Mouse (Mus musculus) kidney, postnatal 0 days (tissue): ENCODE data around the gene Speg. TPM values are rescaled to one million over a fixed set of nuclear protein-coding genes. Genes with fewer than 3 reads are reported as not detected.

Experiments used
- ATAC-seq: fragments of 200-750 bp; cut with Nextera tagmentation; replicated peaks from 2 replicates; pipeline ENCODE4 v1.8.0; 2017; ENCODE audit warnings: low read depth, moderate number of reproducible peaks, moderate TSS enrichment, moderate library complexity; ENCODE audit not compliant: low FRiP score
- DNase-seq: peaks from one replicate; pipeline ENCODE4 v3.0.0-alpha.2; 2016; ENCODE audit warnings: low spot score
- H3K27ac ChIP-seq: fragments of 300-500 bp; sonication (generic); 2 replicates; pipeline ENCODE4 v1.5.1; 2014; ENCODE audit warnings: mild to moderate bottlenecking
- H3K27me3 ChIP-seq: fragments of 300-500 bp; sonication (generic); 2 replicates; pipeline ENCODE4 v1.6.1; 2014; ENCODE audit warnings: low read length, mixed read lengths; ENCODE audit not compliant: insufficient read depth
- H3K36me3 ChIP-seq: fragments of 300-500 bp; sonication (generic); 2 replicates; pipeline ENCODE4 v1.6.1; 2014; ENCODE audit warnings: low read length, mixed read lengths; ENCODE audit not compliant: insufficient read depth
- H3K4me1 ChIP-seq: fragments of 300-500 bp; sonication (generic); replicated peaks from 2 replicates; pipeline ENCODE4 v1.6.1; 2014; ENCODE audit warnings: antibody characterized with exemption, low read length, mixed read lengths; ENCODE audit not compliant: insufficient read depth
- H3K4me2 ChIP-seq: fragments of 300-500 bp; sonication (generic); 2 replicates; pipeline ENCODE4 v1.6.1; 2014; ENCODE audit warnings: mild to moderate bottlenecking, low read length, moderate library complexity, mixed read lengths
- H3K4me3 ChIP-seq: fragments of 300-500 bp; sonication (generic); replicated peaks from 2 replicates; pipeline ENCODE4 v1.5.1; 2014; ENCODE audit warnings: low read depth, low read length
- H3K9ac ChIP-seq: fragments of 300-500 bp; sonication (generic); 2 replicates; pipeline ENCODE4 v1.6.1; 2014; ENCODE audit warnings: low read depth, low read length
- H3K9me3 ChIP-seq: fragments of 300-500 bp; sonication (generic); replicated peaks from 2 replicates; pipeline ENCODE4 v1.6.1; 2016; ENCODE audit warnings: low read length, inconsistent platforms, mixed read lengths
- CTCF ChIP-seq: IDR thresholded peaks from 2 replicates; pipeline ENCODE4 v1.5.1; 2016; ENCODE audit warnings: antibody characterized with exemption, low read depth, mild to moderate bottlenecking, moderate library complexity
- WGBS: fragments of 180-500 bp; shearing (Covaris S2); extraction: QIAGEN DNeasy Blood & Tissue Kit; methylation state at CpG from one replicate; pipeline ENCODE4 v1.1.7; 2014; 5-methylcytosine and 5-hydroxymethylcytosine counted together
- polyA plus RNA-seq: library from polyadenylated mRNA; unstranded; fragments of >200 nt; fragmentation: Nextera tagmentation; extraction: Ambion mirVana; gene quantifications from 2 replicates; pipeline ENCODE4 v1.2.1, GENCODE M21; 2015

Gene Speg
- polyA plus RNA-seq, 1 experiment from 2014 or later: 40.1 TPM

DNA sequence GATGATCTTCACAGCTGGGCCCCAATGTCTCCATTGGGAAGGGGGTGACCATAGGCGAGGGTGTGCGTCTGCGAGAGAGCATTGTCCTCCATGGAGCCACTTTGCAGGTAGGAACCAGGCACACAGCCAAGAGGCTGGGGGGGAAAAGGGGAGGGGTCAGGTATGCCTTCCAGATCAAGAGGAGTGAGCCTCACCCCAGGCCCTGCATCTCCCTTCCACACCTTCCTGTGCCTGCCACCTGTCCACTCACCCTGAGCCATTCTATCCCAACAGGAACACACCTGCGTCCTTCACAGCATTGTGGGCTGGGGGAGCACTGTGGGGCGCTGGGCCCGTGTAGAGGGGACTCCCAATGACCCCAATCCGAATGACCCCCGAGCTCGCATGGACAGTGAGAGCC lies 67.1 kb downstream of the Speg start:
- H3K4me1 ChIP-seq: peaks cover 32% of the 10 kb centered on the region
- no peaks in the 10 kb centered on the region for H3K27me3 ChIP-seq
- no peaks in the 10 kb centered on the region for H3K9me3 ChIP-seq
- H3K4me3 ChIP-seq: no peak overlapping the region
- no peak overlapping the region for H3K4me2 ChIP-seq
- H3K27ac ChIP-seq: no peak overlapping the region
- ATAC-seq: no peak
- H3K36me3 ChIP-seq: no peaks in the 10 kb centered on the region
- H3K9ac ChIP-seq: no peak overlapping the region
- no peak for TF ChIP-seq CTCF
- 74% methylated on average over 9 of the region's 9 CpGs for WGBS
- no peak for DNase-seq

DNA sequence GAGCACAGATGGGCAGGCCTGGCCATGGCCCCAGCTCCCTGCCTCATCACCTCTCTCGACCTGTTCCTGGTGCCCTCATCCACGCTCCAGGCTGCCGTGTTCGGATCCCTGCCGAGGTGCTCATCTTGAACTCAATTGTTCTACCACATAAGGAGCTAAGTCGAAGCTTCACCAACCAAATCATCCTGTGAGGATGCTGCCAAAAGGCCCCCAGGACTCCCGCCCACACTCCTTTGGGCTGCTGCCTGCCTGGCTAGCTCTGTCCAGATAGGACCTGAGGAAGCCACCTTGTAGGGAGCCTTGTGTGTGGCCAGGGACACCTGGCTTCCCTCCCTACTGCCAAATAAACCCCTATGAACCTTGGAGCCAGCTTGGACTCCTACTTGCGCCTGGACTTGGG lies 67.7 kb downstream of the Speg start:
- WGBS: 58% methylated on average over 8 of the region's 8 CpGs
- H3K36me3 ChIP-seq: no peaks in the 10 kb centered on the region
- H3K4me2 ChIP-seq: no peak overlapping the region
- no peak for DNase-seq
- H3K9ac ChIP-seq: no peak overlapping the region
- no peak for ATAC-seq
- no peaks in the 10 kb centered on the region for H3K27me3 ChIP-seq
- H3K4me1 ChIP-seq: peaks cover 38% of the 10 kb centered on the region
- no peak for TF ChIP-seq CTCF
- H3K9me3 ChIP-seq: no peaks in the 10 kb centered on the region
- no peak overlapping the region for H3K27ac ChIP-seq
- H3K4me3 ChIP-seq: no peak overlapping the region

DNA sequence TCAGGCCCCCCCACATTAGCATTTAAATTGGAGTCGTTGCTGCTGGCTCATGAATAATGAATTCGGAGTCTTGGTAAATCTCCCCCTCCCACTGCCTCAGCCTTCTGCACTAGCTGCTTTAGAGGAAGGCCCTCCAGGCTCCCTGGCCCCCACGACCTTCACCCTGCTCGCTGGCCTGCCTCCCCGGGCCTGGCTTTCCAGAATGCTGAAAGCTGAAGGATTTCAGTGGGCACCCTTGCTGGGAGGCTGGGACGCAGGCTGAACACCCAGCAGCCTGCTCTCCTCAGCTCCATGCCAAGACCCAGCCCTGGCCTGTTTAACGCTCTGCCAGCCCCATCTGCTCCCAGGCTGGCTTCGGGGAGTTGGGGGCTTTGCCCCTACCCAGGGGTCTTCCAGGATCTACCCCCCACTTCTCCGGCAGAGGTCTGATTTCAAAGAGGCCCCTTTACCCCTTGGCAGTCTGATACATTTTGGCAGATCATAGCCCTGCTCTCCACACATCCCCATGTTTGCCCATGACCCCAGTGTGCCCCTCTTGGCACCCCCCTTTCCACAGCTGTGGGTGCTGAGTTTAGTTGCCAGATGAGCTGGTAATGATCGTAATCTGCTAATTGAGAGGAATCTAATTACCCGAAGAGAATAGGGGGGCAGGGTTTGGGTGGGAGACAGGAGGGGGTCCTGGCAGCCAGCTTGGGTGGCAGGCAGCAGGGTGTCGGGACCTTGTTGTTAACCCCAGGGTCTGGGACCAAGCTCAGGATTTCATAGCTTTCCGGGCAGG lies 68.3 kb downstream of the Speg start:
- WGBS: 32% methylated on average over 13 of the region's 13 CpGs
- Histone ChIP-seq H3K27me3 (no peaks in the 10 kb centered on the region), H3K4me1 (peaks cover 44% of the 10 kb centered on the region)

DNA sequence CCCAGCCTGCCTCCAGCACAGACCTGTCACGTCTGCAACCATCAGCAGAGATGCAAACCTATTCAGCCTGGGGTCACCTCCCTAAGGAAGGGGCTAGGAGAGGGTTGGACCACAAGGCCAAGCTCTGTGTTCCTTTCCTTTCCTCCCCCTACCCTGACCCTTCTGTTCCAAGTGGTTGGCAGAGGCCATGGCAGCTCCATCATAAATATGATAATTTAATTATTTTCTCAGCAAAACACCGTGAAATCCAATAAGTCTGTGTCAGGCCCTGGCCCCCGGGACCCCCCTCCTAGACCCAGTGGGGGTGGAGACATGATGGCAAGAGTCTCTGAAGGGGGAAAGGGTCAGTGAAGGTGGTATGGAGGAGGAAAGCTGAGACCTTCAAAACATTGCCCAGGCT lies 69.1 kb downstream of the Speg start:
- Histone ChIP-seq H3K4me2 (no peak overlapping the region), H3K9ac (no peak overlapping the region), H3K4me3 (no peak overlapping the region), H3K27me3 (peaks cover 6% of the 10 kb centered on the region; the same call in 1 of the 2 replicates), H3K9me3 (no peaks in the 10 kb centered on the region), H3K36me3 (no peaks in the 10 kb centered on the region), H3K4me1 (peaks cover 49% of the 10 kb centered on the region), H3K27ac (no peak overlapping the region)
- WGBS: 34% methylated on average over 3 of the region's 3 CpGs
- DNase-seq (no peak), ATAC-seq (no peak)
- no peak for TF ChIP-seq CTCF

More for the DNA sequence above, 68.3 kb downstream of the Speg start:
- TF ChIP-seq CTCF: no peak
- H3K4me2 ChIP-seq: no peak overlapping the region
- DNase-seq (no peak), ATAC-seq (no peak)
- no peaks in the 10 kb centered on the region for H3K9me3 ChIP-seq
- H3K9ac ChIP-seq: no peak overlapping the region
- H3K27ac ChIP-seq: no peak overlapping the region
- H3K4me3 ChIP-seq: no peak overlapping the region
- H3K36me3 ChIP-seq: no peaks in the 10 kb centered on the region

DNA sequence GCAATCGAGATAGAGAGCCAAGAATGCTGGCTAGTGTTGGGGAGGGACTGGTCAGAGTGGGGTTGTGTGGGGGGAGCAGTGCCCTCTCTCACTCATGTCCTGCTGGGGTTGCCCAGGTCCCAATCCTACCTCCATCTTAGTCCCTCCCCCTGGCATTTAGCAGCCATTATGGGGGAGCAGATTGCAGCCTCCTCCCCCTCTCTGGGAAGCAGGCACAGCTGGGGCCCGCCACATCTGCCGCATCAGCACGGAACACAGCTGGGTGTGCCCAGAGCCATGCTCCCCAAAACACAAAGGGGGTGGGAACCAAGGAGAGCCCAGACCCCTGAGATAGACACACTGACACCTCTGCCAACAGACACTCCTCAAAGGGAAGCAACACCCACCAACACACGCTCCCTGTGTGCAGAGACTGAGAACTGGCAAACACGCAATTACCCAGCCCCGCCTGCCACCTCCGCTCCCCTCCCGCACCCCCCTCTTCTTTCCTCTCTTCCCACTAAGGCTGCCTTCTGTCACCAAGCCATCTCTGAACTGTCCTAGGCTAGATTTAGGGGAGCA lies 70.1 kb downstream of the Speg start:
- ATAC-seq (no peak), DNase-seq (no peak)
- Histone ChIP-seq H3K36me3 (no peaks in the 10 kb centered on the region), H3K4me2 (no peak overlapping the region; the same call in 1 of the 2 replicates), H3K4me1 (peaks cover 52% of the 10 kb centered on the region), H3K4me3 (no peak overlapping the region), H3K27me3 (peaks cover 11% of the 10 kb centered on the region; the same call in 1 of the 2 replicates), H3K27ac (no peak overlapping the region), H3K9me3 (no peaks in the 10 kb centered on the region), H3K9ac (0 out of 2 replicates have a peak overlapping the region, but pooled peaks have one; percentile 18)
- 11% methylated on average over 9 of the region's 9 CpGs for whole genome bisulfite sequencing
- no peak for TF ChIP-seq CTCF

DNA sequence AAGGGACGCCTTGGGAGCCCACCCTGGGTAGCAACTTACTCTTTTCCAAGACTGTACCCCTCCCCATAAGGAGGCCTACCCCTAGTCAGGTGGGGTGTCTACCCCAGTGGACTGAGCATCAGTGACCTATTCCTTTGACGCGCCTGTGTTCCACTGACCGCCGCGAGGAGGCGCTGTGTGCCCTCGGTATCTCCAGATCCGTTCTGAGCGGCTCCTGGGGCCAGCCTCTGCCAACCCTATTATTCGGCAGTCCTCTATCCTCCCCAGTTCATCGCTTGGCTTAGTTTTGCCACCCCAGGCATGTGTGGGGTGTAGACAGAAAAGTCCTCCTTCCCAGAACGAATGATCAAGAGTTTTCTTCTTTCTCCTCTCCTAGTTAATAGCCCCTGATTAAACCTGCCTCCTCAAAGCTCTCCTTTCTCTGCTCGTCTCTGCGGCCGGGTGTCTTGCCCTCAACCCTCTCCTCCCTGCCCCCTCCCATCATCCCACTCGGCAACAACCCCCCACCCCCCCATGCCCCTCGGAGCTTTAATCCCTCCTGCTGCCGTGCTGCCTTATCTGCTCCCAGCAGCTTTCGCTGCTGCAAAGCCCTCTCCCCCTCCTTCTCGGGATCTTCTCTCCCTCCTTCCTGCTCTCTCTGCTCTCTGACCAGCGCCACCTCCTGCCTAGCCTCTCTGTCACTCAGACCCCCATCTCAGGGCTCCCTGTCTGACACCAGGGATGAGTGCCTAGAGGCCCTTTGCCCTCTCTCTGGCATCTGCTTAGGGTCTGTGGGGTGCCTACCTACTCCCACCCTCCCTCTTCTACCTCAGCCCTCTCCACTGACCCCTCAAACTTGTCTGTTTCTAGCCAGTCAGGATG lies 70.9 kb downstream of the Speg start:
- Histone ChIP-seq H3K4me2 (peak overlapping the region; percentile 44), H3K4me1 (peaks cover 60% of the 10 kb centered on the region), H3K9ac (no peak overlapping the region), H3K27me3 (peaks cover 16% of the 10 kb centered on the region; the same call in 1 of the 2 replicates), H3K36me3 (no peaks in the 10 kb centered on the region), H3K27ac (no peak overlapping the region), H3K4me3 (no peak overlapping the region; the same call in 1 of the 2 replicates), H3K9me3 (no peaks in the 10 kb centered on the region)
- WGBS: under 1% methylated on average over 22 of the region's 22 CpGs
- TF ChIP-seq CTCF: peak; percentile 91
- ATAC-seq (peak; percentile 19), DNase-seq (peak; percentile 81)
